Mouse (Mus musculus) cerebellum, postnatal 14 days (tissue): ENCODE data around the gene Mns1.
"Not testable (repeated sequence)": the region's sequence is repeated elsewhere in the genome, so short reads cannot be mapped to it uniquely, and the experiment has no call there.

Source experiments
- DNase-seq, 2 experiments: peaks; one replicate each; pipeline ENCODE4 v3.0.0; 2021; ENCODE audit warnings: mixed read lengths in 2 of 2

Mns1 gene

GRCm38 (mm10) chr9:72427861-72428260 lies 9.9 kb upstream of the Mns1 start:
- no peak for DNase-seq

GRCm38 (mm10) chr9:72434876-72435275 lies 2.9 kb upstream of the Mns1 start:
- peak in 1 of 2 experiments; percentile 20 for DNase-seq

GRCm38 (mm10) chr9:72438749-72439148 lies 938 bp downstream of the Mns1 start:
- no peak for DNase-seq

GRCm38 (mm10) chr9:72440358-72440757 lies 2.5 kb downstream of the Mns1 start:
- no peak for DNase-seq

- no peak for DNase-seq
Measured at GRCm38 (mm10) chr9:72440948-72441926, 3.4 kb downstream of the Mns1 start.

- no peak for DNase-seq
Measured at GRCm38 (mm10) chr9:72441927-72442715, 4.3 kb downstream of the Mns1 start.

GRCm38 (mm10) chr9:72448026-72448425 lies 10.2 kb downstream of the Mns1 start:
- peak; percentile 55 to 76 for DNase-seq

- DNase-seq: no peak
Measured at GRCm38 (mm10) chr9:72449367-72449766, 11.6 kb downstream of the Mns1 start.

GRCm38 (mm10) chr9:72449841-72450240 lies 12.0 kb downstream of the Mns1 start:
- no peak for DNase-seq

GRCm38 (mm10) chr9:72450363-72450762 lies 12.6 kb downstream of the Mns1 start:
- no peak for DNase-seq

GRCm38 (mm10) chr9:72451111-72451510 lies 13.3 kb downstream of the Mns1 start:
- no peak for DNase-seq

GRCm38 (mm10) chr9:72454281-72454680 lies 16.5 kb downstream of the Mns1 start:
- not testable (repeated sequence) for DNase-seq

- no peak for DNase-seq
Measured at GRCm38 (mm10) chr9:72456374-72456773, 18.6 kb downstream of the Mns1 start.

- DNase-seq: peak; percentile 80 to 82
Measured at GRCm38 (mm10) chr9:72458233-72458632, 20.4 kb downstream of the Mns1 start.

GRCm38 (mm10) chr9:72459703-72460102 lies 21.9 kb downstream of the Mns1 start:
- DNase-seq: no peak

- DNase-seq: no peak
Measured at GRCm38 (mm10) chr9:72460767-72461166, 23.0 kb downstream of the Mns1 start.

- DNase-seq: no peak
Measured at GRCm38 (mm10) chr9:72462427-72462826, 24.6 kb downstream of the Mns1 start.

- DNase-seq: no peak
Measured at GRCm38 (mm10) chr9:72464806-72465205, 27.0 kb downstream of the Mns1 start.

- no peak for DNase-seq
Measured at GRCm38 (mm10) chr9:72465754-72466181, 28.0 kb downstream of the Mns1 start.

GRCm38 (mm10) chr9:72467551-72468407 lies 30.0 kb downstream of the Mns1 start:
- DNase-seq: peak; percentile 16 to 22

- no peak for DNase-seq
Measured at GRCm38 (mm10) chr9:72468616-72469015, 30.8 kb downstream of the Mns1 start.

- no peak for DNase-seq
Measured at GRCm38 (mm10) chr9:72469851-72470250, 32.0 kb downstream of the Mns1 start.

- DNase-seq: no peak
Measured at GRCm38 (mm10) chr9:72475511-72475910, 37.7 kb downstream of the Mns1 start.
